Mouse (Mus musculus) limb, embryonic 11.5 days (tissue): Measurements from ENCODE around the gene Wnt2b. TPM values are rescaled to one million over a fixed set of nuclear protein-coding genes. Genes with fewer than 3 reads are reported as not detected.

Source experiments
- ATAC-seq: fragments of 200-750 bp; cut with Nextera tagmentation; 2 replicates; pipeline ENCODE4 v1.8.0; 2017; ENCODE audit warnings: low read depth; ENCODE audit not compliant: insufficient number of reproducible peaks, low FRiP score, low TSS enrichment
- DNase-seq: peaks from one replicate; pipeline ENCODE4 v3.0.0-alpha.2; 2015; ENCODE audit warnings: low spot score
- H3K27ac ChIP-seq: fragments of 300-500 bp; sonication (generic); replicated peaks from 2 replicates; pipeline ENCODE4 v1.5.1; 2014; ENCODE audit warnings: low read depth, mild to moderate bottlenecking, low read length
- H3K27me3 ChIP-seq: fragments of 300-500 bp; sonication (generic); 2 replicates; pipeline ENCODE4 v1.6.1; 2014; ENCODE audit warnings: mild to moderate bottlenecking, low read length, mixed read lengths; ENCODE audit not compliant: control insufficient read depth, insufficient read depth
- H3K36me3 ChIP-seq: fragments of 300-500 bp; sonication (generic); 2 replicates; pipeline ENCODE4 v1.6.1; 2014; ENCODE audit warnings: mild to moderate bottlenecking, low read length, moderate library complexity, mixed read lengths; ENCODE audit not compliant: control insufficient read depth, insufficient read depth
- H3K4me1 ChIP-seq: fragments of 300-500 bp; sonication (generic); 2 replicates; pipeline ENCODE4 v1.6.1; 2014; ENCODE audit warnings: low read length, mixed read lengths; ENCODE audit not compliant: control insufficient read depth, insufficient read depth
- H3K4me2 ChIP-seq: fragments of 300-500 bp; sonication (generic); 2 replicates; pipeline ENCODE4 v1.6.1; 2014; ENCODE audit warnings: low read depth, mild to moderate bottlenecking, moderate library complexity; ENCODE audit not compliant: severe bottlenecking
- H3K4me3 ChIP-seq: fragments of 300-500 bp; sonication (generic); 2 replicates; pipeline ENCODE4 v1.5.1; 2014; ENCODE audit warnings: low read depth, low read length
- H3K9ac ChIP-seq: fragments of 300-500 bp; sonication (generic); 2 replicates; pipeline ENCODE4 v1.6.1; 2014; ENCODE audit warnings: mild to moderate bottlenecking, low read length
- H3K9me3 ChIP-seq: fragments of 300-500 bp; sonication (generic); 2 replicates; pipeline ENCODE4 v1.6.1; 2016; ENCODE audit warnings: low read length; ENCODE audit not compliant: control insufficient read depth
- WGBS: fragments of 180-500 bp; shearing (Covaris S2); extraction: QIAGEN DNeasy Blood & Tissue Kit; methylation state at CpG from one replicate; pipeline ENCODE4 v1.1.7; 2014; 5-methylcytosine and 5-hydroxymethylcytosine counted together
- polyA plus RNA-seq: library from polyadenylated mRNA; unstranded; fragments of >200 nt; fragmentation: Nextera tagmentation; extraction: Ambion mirVana; gene quantifications from 2 replicates; pipeline ENCODE4 v1.2.1, GENCODE M21; 2014

Gene Wnt2b
- polyA plus RNA-seq, 1 experiment from 2014 or later = 0.43 TPM

DNA sequence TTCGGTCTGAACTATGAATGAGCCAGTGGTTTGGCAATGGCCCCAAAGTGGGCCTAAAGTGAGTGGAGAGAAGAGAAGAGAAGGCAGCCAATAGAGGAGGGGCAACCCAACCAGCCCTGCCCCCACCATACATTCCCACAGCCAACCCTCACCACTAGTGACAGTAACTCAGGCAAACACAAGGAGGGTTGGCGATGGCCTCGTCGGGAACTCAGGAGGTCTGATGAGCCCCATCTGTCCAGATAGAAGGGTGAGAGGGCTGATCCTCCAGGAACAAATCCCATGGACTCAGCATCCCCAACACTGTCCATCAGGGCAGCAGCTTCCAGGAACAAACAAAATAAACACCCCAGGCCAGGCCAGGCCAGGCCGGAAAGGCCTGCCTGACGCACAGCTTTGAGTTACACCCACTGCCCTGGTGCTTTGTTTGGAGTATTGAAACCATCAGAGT is 5.6 kb downstream of the Wnt2b start:
- Histone ChIP-seq H3K27me3 (peaks cover 13% of the 10 kb centered on the region), H3K4me3 (no peak overlapping the region), H3K4me1 (peaks cover 5% of the 10 kb centered on the region; the same call in 1 of the 2 replicates), H3K27ac (no peak overlapping the region), H3K9me3 (no peaks in the 10 kb centered on the region), H3K9ac (no peak overlapping the region), H3K36me3 (peaks cover 4% of the 10 kb centered on the region), H3K4me2 (no peak overlapping the region)
- DNase-seq (peak; percentile 14), ATAC-seq (no peak)
- WGBS = 73% methylated on average over 6 of the region's 6 CpGs

DNA sequence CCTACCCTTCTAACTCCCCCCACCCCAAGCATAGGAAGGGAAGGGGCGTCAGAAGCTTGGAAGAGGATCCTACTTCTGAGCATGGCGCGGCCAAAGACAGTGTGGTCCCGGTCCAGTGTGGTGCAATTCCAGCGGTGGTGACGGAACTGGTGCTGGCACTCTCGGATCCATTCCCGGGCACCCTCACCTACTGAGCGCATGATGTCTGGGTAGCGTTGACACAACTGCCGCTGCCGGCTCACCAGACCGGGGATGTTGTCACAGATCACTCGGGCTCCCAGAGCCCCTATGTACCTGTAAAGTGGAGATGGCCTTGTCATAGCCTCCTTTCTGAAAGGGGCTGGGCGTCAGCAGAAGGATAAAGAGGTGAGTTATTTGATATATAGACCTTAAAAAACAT is 7.2 kb downstream of the Wnt2b start:
- peaks cover 4% of the 10 kb centered on the region; the same call in 1 of the 2 replicates for H3K36me3 ChIP-seq
- no peak for ATAC-seq
- 96% methylated on average over 15 of the region's 15 CpGs for WGBS

DNA sequence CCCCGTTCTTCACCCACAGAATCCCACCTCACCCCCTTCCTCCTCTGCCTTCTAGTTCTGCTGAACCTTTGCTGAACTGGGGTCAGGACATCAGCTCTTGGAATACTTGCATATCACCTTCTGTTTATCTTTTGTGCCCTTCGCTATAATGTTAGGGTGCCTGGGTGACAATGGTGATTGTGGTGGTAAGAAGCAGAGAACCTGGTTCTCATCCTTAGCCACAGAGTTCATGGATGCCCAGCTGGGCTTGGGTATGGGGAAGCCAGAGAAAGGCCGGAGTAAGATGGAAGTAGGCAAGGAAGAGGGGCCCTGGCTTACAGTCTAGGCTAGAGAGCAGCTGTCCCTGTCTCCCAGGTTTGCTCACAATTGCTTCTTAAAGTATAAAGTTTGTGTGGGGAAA is 7.6 kb downstream of the Wnt2b start:
- Histone ChIP-seq H3K9ac (no peak overlapping the region), H3K27me3 (no peaks in the 10 kb centered on the region), H3K4me1 (no peaks in the 10 kb centered on the region), H3K4me2 (no peak overlapping the region), H3K4me3 (no peak overlapping the region), H3K36me3 (peaks cover 4% of the 10 kb centered on the region; the same call in 1 of the 2 replicates), H3K27ac (no peak overlapping the region), H3K9me3 (no peaks in the 10 kb centered on the region)
- ATAC-seq (no peak), DNase-seq (peak; percentile 13)
- WGBS = 95% methylated on average over 3 of the region's 3 CpGs

More for the DNA sequence above, 7.2 kb downstream of the Wnt2b start:
- Histone ChIP-seq H3K9me3 (no peaks in the 10 kb centered on the region), H3K4me1 (no peaks in the 10 kb centered on the region), H3K27ac (no peak overlapping the region), H3K9ac (no peak overlapping the region), H3K27me3 (no peaks in the 10 kb centered on the region), H3K4me3 (no peak overlapping the region), H3K4me2 (no peak overlapping the region)
- peak; percentile 16 for DNase-seq

- 89% methylated on average over 23 of the region's 23 CpGs for WGBS
- DNase-seq = peak; percentile 19
Measured at GRCm38 (mm10) chr3:104952891-104953670, 8.6 kb downstream of the Wnt2b start.

GRCm38 (mm10) chr3:104950926-104951325 is 10.8 kb downstream of the Wnt2b start:
- H3K4me2 ChIP-seq = no peak overlapping the region
- H3K4me3 ChIP-seq = no peak overlapping the region
- ATAC-seq (no peak), DNase-seq (no peak)
- peaks cover 4% of the 10 kb centered on the region; the same call in 1 of the 2 replicates for H3K36me3 ChIP-seq
- H3K9me3 ChIP-seq = no peaks in the 10 kb centered on the region
- 94% methylated on average over 12 of the region's 12 CpGs for WGBS
- H3K9ac ChIP-seq = no peak overlapping the region
- no peaks in the 10 kb centered on the region for H3K27me3 ChIP-seq
- no peaks in the 10 kb centered on the region for H3K4me1 ChIP-seq
- H3K27ac ChIP-seq = no peak overlapping the region

More at GRCm38 (mm10) chr3:104952891-104953670, 8.6 kb downstream of the Wnt2b start:
- no peak overlapping the region for H3K27ac ChIP-seq
- no peak for ATAC-seq
- H3K4me3 ChIP-seq = no peak overlapping the region
- no peaks in the 10 kb centered on the region for H3K4me1 ChIP-seq
- no peaks in the 10 kb centered on the region for H3K9me3 ChIP-seq
- H3K4me2 ChIP-seq = no peak overlapping the region
- H3K9ac ChIP-seq = no peak overlapping the region
- no peaks in the 10 kb centered on the region for H3K27me3 ChIP-seq
- H3K36me3 ChIP-seq = peaks cover 4% of the 10 kb centered on the region; the same call in 1 of the 2 replicates

DNA sequence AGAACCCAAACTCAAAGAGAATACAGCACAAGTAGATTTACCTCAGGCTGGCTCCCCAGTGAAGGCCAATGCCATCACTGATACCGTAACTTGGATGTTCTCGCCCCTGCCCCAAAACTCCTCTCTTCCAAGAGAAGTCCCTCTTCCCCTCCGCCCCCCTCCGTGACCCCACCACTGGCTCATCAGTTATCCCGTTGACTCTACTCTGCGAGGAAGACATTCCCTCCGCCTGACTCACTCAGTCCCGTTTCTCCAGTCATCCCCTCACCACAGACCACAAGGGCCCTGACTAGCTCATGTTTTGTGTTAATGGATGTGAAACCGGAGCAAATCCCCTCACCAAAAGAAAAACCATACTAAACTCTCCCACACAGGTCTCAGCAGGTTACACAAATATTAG is 16.8 kb downstream of the Wnt2b start:
- H3K9me3 ChIP-seq = no peaks in the 10 kb centered on the region
- H3K4me1 ChIP-seq = peaks cover 21% of the 10 kb centered on the region
- no peak overlapping the region for H3K4me3 ChIP-seq
- DNase-seq = no peak
- H3K27me3 ChIP-seq = no peaks in the 10 kb centered on the region
- H3K9ac ChIP-seq = no peak overlapping the region
- no peaks in the 10 kb centered on the region for H3K36me3 ChIP-seq
- no peak overlapping the region for H3K27ac ChIP-seq
- ATAC-seq = no peak
- no peak overlapping the region for H3K4me2 ChIP-seq
- 79% methylated on average over 9 of the region's 9 CpGs for WGBS

DNA sequence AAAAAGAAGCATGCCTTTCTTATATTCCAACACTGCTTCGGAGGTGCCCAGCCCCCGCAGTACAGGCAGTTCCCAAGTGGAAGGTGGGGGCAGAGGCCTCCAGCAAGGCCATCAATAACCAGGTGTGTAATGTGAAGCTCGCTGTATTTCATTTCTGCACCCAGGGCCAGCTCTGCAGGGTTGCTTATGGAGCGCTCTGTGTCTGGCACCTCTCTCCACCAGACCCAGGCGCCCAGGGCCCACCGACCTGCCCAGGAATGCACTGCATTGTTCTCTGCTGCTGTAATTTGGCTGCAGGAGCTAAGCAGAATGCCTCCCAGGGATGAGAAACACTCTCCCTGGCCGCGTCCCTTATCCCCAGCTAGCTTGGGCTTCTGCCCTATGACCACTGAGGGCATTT is 18.4 kb downstream of the Wnt2b start:
- WGBS = 32% methylated on average over 8 of the region's 8 CpGs
- ATAC-seq = peak; percentile 71; the same call in 1 of the 2 replicates
- Histone ChIP-seq H3K9ac (no peak overlapping the region), H3K9me3 (no peaks in the 10 kb centered on the region), H3K36me3 (no peaks in the 10 kb centered on the region), H3K27me3 (no peaks in the 10 kb centered on the region), H3K4me2 (no peak overlapping the region; the same call in 1 of the 2 replicates), H3K4me3 (no peak overlapping the region), H3K27ac (peak overlapping the region; percentile 17; the same call in 1 of the 2 replicates), H3K4me1 (peaks cover 21% of the 10 kb centered on the region)
- peak; percentile 61 for DNase-seq

DNA sequence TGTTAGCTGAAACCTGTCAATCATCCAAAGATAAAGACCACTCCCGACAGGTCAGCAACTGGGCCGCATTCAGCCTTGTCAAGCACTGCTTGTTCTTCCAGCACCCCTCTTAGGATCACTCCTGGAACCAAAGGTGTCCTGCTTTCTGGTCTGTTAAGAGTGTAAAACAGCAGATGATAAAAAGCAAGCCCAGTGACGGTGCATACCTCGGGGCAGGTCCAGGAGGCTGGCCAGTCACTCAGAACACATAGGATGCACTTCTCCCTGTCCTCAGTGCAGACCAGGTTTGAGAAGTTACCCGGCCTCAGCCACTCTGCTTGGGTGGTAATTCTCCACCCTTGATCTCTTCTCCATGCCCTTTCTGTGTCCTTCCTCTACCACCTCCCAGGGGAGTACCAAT is 19.0 kb downstream of the Wnt2b start:
- ATAC-seq = no peak
- Histone ChIP-seq H3K9me3 (no peaks in the 10 kb centered on the region), H3K4me1 (peaks cover 21% of the 10 kb centered on the region), H3K27me3 (no peaks in the 10 kb centered on the region), H3K4me3 (no peak overlapping the region), H3K4me2 (no peak overlapping the region), H3K27ac (0 out of 2 replicates have a peak overlapping the region, but pooled peaks have one; percentile 17), H3K9ac (no peak overlapping the region), H3K36me3 (no peaks in the 10 kb centered on the region)
- DNase-seq = no peak
- 58% methylated on average over 5 of the region's 5 CpGs for WGBS
